Mouse (Mus musculus): ENCODE data around the gene Syt3. TPM values are rescaled to one million over a fixed set of nuclear protein-coding genes. Genes with fewer than 3 reads are reported as not detected.

Gene Syt3
- polyA plus RNA-seq, 1 experiment from 2014 or later, result 0.85 TPM

- Histone ChIP-seq H3K27ac (ENCODE audit: low read length) (no peak overlapping the region), H3K36me3 (ENCODE audit: insufficient read depth, low read length) (no peaks in the 10 kb centered on the region), H3K27me3 (replicated peaks; ENCODE audit: insufficient read depth, low read length) (peaks cover 29% of the 10 kb centered on the region), H3K4me2 (replicated peaks; ENCODE audit: low read depth, low read length) (peak overlapping the region; percentile 68), H3K4me1 (ENCODE audit: insufficient read depth, low read depth, low read length) (0 out of 2 replicates have a peak, but pooled peaks cover 3% of the 10 kb centered on the region), H3K4me3 (ENCODE audit: low read depth, low read length) (peak overlapping the region; percentile 29), H3K9me3 (ENCODE audit: low read length) (no peaks in the 10 kb centered on the region), H3K9ac (replicated peaks; ENCODE audit: low read depth) (no peak overlapping the region)
- TF ChIP-seq EP300 (IDR thresholded peaks at IDR 0.05) (no peak), CTCF (IDR thresholded peaks at IDR 0.05) (0 out of 2 replicates have a peak, but pooled peaks have one; percentile 7)
- ATAC-seq, result peak; percentile 3
- 10% methylated on average over 21 of the region's 21 CpGs for WGBS
- DNase-seq (ENCODE audit: low spot score), result peak; percentile 32
These were observed 23.1 kb upstream of the Syt3 start for GRCm38 (mm10) chr7:44360792-44361301.

GRCm38 (mm10) chr7:44372678-44373077 is 11.2 kb upstream of the Syt3 start:
- no peak overlapping the region for H3K4me2 ChIP-seq (replicated peaks; ENCODE audit: low read depth, low read length)
- ATAC-seq (no peak), DNase-seq (ENCODE audit: low spot score) (no peak)
- H3K36me3 ChIP-seq (ENCODE audit: insufficient read depth, low read length), result no peaks in the 10 kb centered on the region
- H3K27me3 ChIP-seq (replicated peaks; ENCODE audit: insufficient read depth, low read length), result no peaks in the 10 kb centered on the region
- TF ChIP-seq EP300 (IDR thresholded peaks at IDR 0.05) (no peak), CTCF (IDR thresholded peaks at IDR 0.05) (no peak)
- H3K9ac ChIP-seq (replicated peaks; ENCODE audit: low read depth), result no peak overlapping the region
- H3K4me3 ChIP-seq (ENCODE audit: low read depth, low read length), result no peak overlapping the region
- H3K9me3 ChIP-seq (ENCODE audit: low read length), result no peaks in the 10 kb centered on the region
- H3K4me1 ChIP-seq (ENCODE audit: insufficient read depth, low read depth, low read length), result peaks cover 2% of the 10 kb centered on the region; the same call in 1 of the 2 replicates
- no peak overlapping the region for H3K27ac ChIP-seq (ENCODE audit: low read length)
- WGBS, result 87% methylated on average over 8 of the region's 8 CpGs

- H3K9me3 ChIP-seq (ENCODE audit: low read length), result no peaks in the 10 kb centered on the region
- H3K4me2 ChIP-seq (replicated peaks; ENCODE audit: low read depth, low read length), result peak overlapping the region; percentile 82
- peak overlapping the region; percentile 54 for H3K4me3 ChIP-seq (ENCODE audit: low read depth, low read length)
- H3K9ac ChIP-seq (replicated peaks; ENCODE audit: low read depth), result no peak overlapping the region
- TF ChIP-seq CTCF (IDR thresholded peaks at IDR 0.05), result no peak
- TF ChIP-seq EP300 (IDR thresholded peaks at IDR 0.05), result no peak
- DNase-seq (ENCODE audit: low spot score) (no peak), ATAC-seq (peak; percentile 46)
- H3K36me3 ChIP-seq (ENCODE audit: insufficient read depth, low read length), result no peaks in the 10 kb centered on the region
- WGBS, result 7% methylated on average over 7 of the region's 7 CpGs
- H3K4me1 ChIP-seq (ENCODE audit: insufficient read depth, low read depth, low read length), result peaks cover 2% of the 10 kb centered on the region; the same call in 1 of the 2 replicates
- H3K27me3 ChIP-seq (replicated peaks; ENCODE audit: insufficient read depth, low read length), result no peaks in the 10 kb centered on the region
- H3K27ac ChIP-seq (ENCODE audit: low read length), result no peak overlapping the region
These were observed 10.4 kb upstream of the Syt3 start for GRCm38 (mm10) chr7:44373460-44373859.

GRCm38 (mm10) chr7:44373889-44374652 is 9.8 kb upstream of the Syt3 start:
- DNase-seq (ENCODE audit: low spot score) (peak; percentile 97), ATAC-seq (peak; percentile 97)
- Histone ChIP-seq H3K9ac (replicated peaks; ENCODE audit: low read depth) (peak overlapping the region; percentile 51), H3K9me3 (ENCODE audit: low read length) (no peaks in the 10 kb centered on the region), H3K4me1 (ENCODE audit: insufficient read depth, low read depth, low read length) (peaks cover 2% of the 10 kb centered on the region; the same call in 1 of the 2 replicates), H3K4me3 (ENCODE audit: low read depth, low read length) (peak overlapping the region; percentile 54), H3K27ac (ENCODE audit: low read length) (no peak overlapping the region), H3K4me2 (replicated peaks; ENCODE audit: low read depth, low read length) (peak overlapping the region; percentile 82), H3K27me3 (replicated peaks; ENCODE audit: insufficient read depth, low read length) (no peaks in the 10 kb centered on the region), H3K36me3 (ENCODE audit: insufficient read depth, low read length) (no peaks in the 10 kb centered on the region)
- peak; percentile 20; the same call in 1 of the 2 replicates for TF ChIP-seq EP300 (IDR thresholded peaks at IDR 0.05)
- TF ChIP-seq CTCF (IDR thresholded peaks at IDR 0.05), result no peak
- WGBS, result 3% methylated on average over 18 of the region's 19 CpGs

- no peak overlapping the region for H3K27ac ChIP-seq (ENCODE audit: low read length)
- 8% methylated on average over 5 of the region's 5 CpGs for WGBS
- no peak overlapping the region for H3K9ac ChIP-seq (replicated peaks; ENCODE audit: low read depth)
- no peak for TF ChIP-seq EP300 (IDR thresholded peaks at IDR 0.05)
- no peak for TF ChIP-seq CTCF (IDR thresholded peaks at IDR 0.05)
- no peaks in the 10 kb centered on the region for H3K9me3 ChIP-seq (ENCODE audit: low read length)
- H3K4me2 ChIP-seq (replicated peaks; ENCODE audit: low read depth, low read length), result peak overlapping the region; percentile 82
- DNase-seq (ENCODE audit: low spot score) (no peak), ATAC-seq (no peak)
- H3K4me1 ChIP-seq (ENCODE audit: insufficient read depth, low read depth, low read length), result peaks cover 2% of the 10 kb centered on the region; the same call in 1 of the 2 replicates
- peak overlapping the region; percentile 54 for H3K4me3 ChIP-seq (ENCODE audit: low read depth, low read length)
- no peaks in the 10 kb centered on the region for H3K36me3 ChIP-seq (ENCODE audit: insufficient read depth, low read length)
- no peaks in the 10 kb centered on the region for H3K27me3 ChIP-seq (replicated peaks; ENCODE audit: insufficient read depth, low read length)
These were observed 9.1 kb upstream of the Syt3 start for GRCm38 (mm10) chr7:44374756-44375155.

- 16% methylated on average over 10 of the region's 10 CpGs for WGBS
- TF ChIP-seq EP300 (IDR thresholded peaks at IDR 0.05) (no peak), CTCF (IDR thresholded peaks at IDR 0.05) (no peak)
- no peaks in the 10 kb centered on the region for H3K9me3 ChIP-seq (ENCODE audit: low read length)
- no peaks in the 10 kb centered on the region for H3K27me3 ChIP-seq (replicated peaks; ENCODE audit: insufficient read depth, low read length)
- no peak for DNase-seq (ENCODE audit: low spot score)
- no peak for ATAC-seq
- peaks cover 2% of the 10 kb centered on the region; the same call in 1 of the 2 replicates for H3K4me1 ChIP-seq (ENCODE audit: insufficient read depth, low read depth, low read length)
- peak overlapping the region; percentile 82; the same call in 1 of the 2 replicates for H3K4me2 ChIP-seq (replicated peaks; ENCODE audit: low read depth, low read length)
- H3K4me3 ChIP-seq (ENCODE audit: low read depth, low read length), result no peak overlapping the region
- H3K36me3 ChIP-seq (ENCODE audit: insufficient read depth, low read length), result no peaks in the 10 kb centered on the region
- H3K27ac ChIP-seq (ENCODE audit: low read length), result no peak overlapping the region
- no peak overlapping the region for H3K9ac ChIP-seq (replicated peaks; ENCODE audit: low read depth)
These were observed 8.7 kb upstream of the Syt3 start for GRCm38 (mm10) chr7:44375207-44375606.

All from lung, postnatal 0 days (tissue).